7 mouse cellular contexts compared by ENCODE assay signal in genomic region chr2:143867326-143867725, GRCm38 (mm10). TPM values are rescaled to one million over a fixed set of nuclear protein-coding genes. Genes with fewer than 3 reads are reported as not detected.
DNase-seq lines count a peak whose midpoint lies in the region; ATAC-seq lines count a peak whose summit lies in the region.

No protein-coding gene starts in this region.

- no peak overlapping the region for H3K4me3 ChIP-seq in limb, embryonic 10.5 days
- no peak overlapping the region for H3K4me3 ChIP-seq in midbrain, embryonic 14.5 days (replicated peaks; ENCODE audit: low read depth, low read length)

- peaks cover 16% of the 10 kb centered on the region for H3K27me3 ChIP-seq in limb, embryonic 10.5 days (ENCODE audit: low read depth, poor library complexity, severe bottlenecking)
- H3K27me3 ChIP-seq in midbrain, embryonic 14.5 days (ENCODE audit: control insufficient read depth, insufficient read depth, low read length): no peaks in the 10 kb centered on the region

- no peak overlapping the region for H3K4me2 ChIP-seq in midbrain, embryonic 14.5 days (ENCODE audit: low read length)

- WGBS in limb, embryonic 10.5 days: 12% methylated on average over 6 of the region's 6 CpGs
- WGBS in midbrain, embryonic 14.5 days: 8% methylated on average over 6 of the region's 6 CpGs

- H3K4me1 ChIP-seq in limb, embryonic 10.5 days: peaks cover 15% of the 10 kb centered on the region
- H3K4me1 ChIP-seq in midbrain, embryonic 14.5 days (ENCODE audit: control insufficient read depth, insufficient read depth, low read length): peaks cover 4% of the 10 kb centered on the region; the same call in 1 of the 2 replicates

- H3K9me3 ChIP-seq in limb, embryonic 10.5 days (replicated peaks): no peaks in the 10 kb centered on the region
- H3K9me3 ChIP-seq in midbrain, embryonic 14.5 days (ENCODE audit: control insufficient read depth, low read length): no peaks in the 10 kb centered on the region

- no peaks in the 10 kb centered on the region for H3K36me3 ChIP-seq in limb, embryonic 10.5 days
- no peaks in the 10 kb centered on the region for H3K36me3 ChIP-seq in midbrain, embryonic 14.5 days (ENCODE audit: control insufficient read depth, insufficient read depth, low read length)

- H3K27ac ChIP-seq in limb, embryonic 10.5 days: no peak overlapping the region
- H3K27ac ChIP-seq in midbrain, embryonic 14.5 days (replicated peaks; ENCODE audit: low read depth, low read length): no peak overlapping the region

- DNase-seq in adrenal gland, adult 8-10 months: peak; percentile 65
- peak; percentile 63 for DNase-seq in embryo, embryonic 11.5 days (ENCODE audit: low read depth, low spot score)
- DNase-seq in heart, adult 11 months: peak; percentile 97
- DNase-seq in kidney, adult 18-20 months: peak; percentile 85
- peak; percentile 82 for DNase-seq in limb, embryonic 10.5 days (ENCODE audit: low spot score)
- peak; percentile 89 for DNase-seq in midbrain, embryonic 14.5 days
- DNase-seq in spleen, adult 18-20 months: peak; percentile 36 to 67

- H3K9ac ChIP-seq in midbrain, embryonic 14.5 days (replicated peaks; ENCODE audit: low read length): no peak overlapping the region

- ATAC-seq in midbrain, embryonic 14.5 days (ENCODE audit: low FRiP score, low TSS enrichment): peak; percentile 46; the same call in 1 of the 2 replicates

RNA-seq across cellular contexts. Expression of gene Bfsp1, which starts 4.4 kb away (rescaled TPM):
- total RNA-seq in adrenal gland, adult 8-10 months (2022): 1 to 10 TPM in 3 of 4 experiments, under 1 TPM in 1; 0.49 to 1.4 (median 1.1) TPM
- polyA plus RNA-seq in limb, embryonic 10.5 days (2016; fragmentation: Nextera tagmentation; extraction: Ambion mirVana): 0.95 and 1.1 TPM in 2 replicates
- polyA plus RNA-seq in midbrain, embryonic 14.5 days (2014; fragmentation: Nextera tagmentation; extraction: Ambion mirVana): 1.3 and 1.8 TPM in 2 replicates

RNA-seq across cellular contexts. Expression of gene Dstn, which starts 47.8 kb away (rescaled TPM):
- total RNA-seq in adrenal gland, adult 8-10 months (2022): 100 to 1,000 TPM; 210 to 277 (median 238) TPM
- 289 and 311 TPM in 2 replicates for polyA plus RNA-seq in limb, embryonic 10.5 days (2016; fragmentation: Nextera tagmentation; extraction: Ambion mirVana)
- 418 and 479 TPM in 2 replicates for polyA plus RNA-seq in midbrain, embryonic 14.5 days (2014; fragmentation: Nextera tagmentation; extraction: Ambion mirVana)
